Mouse (Mus musculus) E14TG2a.4 (cell line): ENCODE data around the gene Vgll4.

Experiments
- H3K27me3 ChIP-seq: 2 replicates; pipeline ENCODE4 v1.6.1; 2014; ENCODE audit warnings: low read length, control low read depth; ENCODE audit not compliant: insufficient read depth
- H3K36me3 ChIP-seq: 2 replicates; pipeline ENCODE4 v1.6.1; 2014; ENCODE audit warnings: low read length, control low read depth; ENCODE audit not compliant: insufficient read depth
- H3K4me1 ChIP-seq: replicated peaks from 2 replicates; pipeline ENCODE4 v1.6.1; 2014; ENCODE audit warnings: low read depth, low read length, control low read depth
- H3K4me3 ChIP-seq: replicated peaks from 2 replicates; pipeline ENCODE4 v1.5.1; 2014; ENCODE audit warnings: mild to moderate bottlenecking, low read length
- H3K9me3 ChIP-seq: 2 replicates; pipeline ENCODE4 v1.6.1; 2014; ENCODE audit warnings: low read length, control low read depth
- CTCF ChIP-seq: conservative IDR thresholded peaks from 2 replicates; pipeline ENCODE4 v1.5.1; 2014; ENCODE audit warnings: low read length
- NANOG ChIP-seq: IDR thresholded peaks from 2 replicates; pipeline ENCODE4 v1.6.1; 2014; ENCODE audit warnings: borderline replicate concordance, low read length, mixed read lengths
- POU5F1 ChIP-seq: IDR thresholded peaks from 2 replicates; pipeline ENCODE4 v1.6.1; 2014; ENCODE audit warnings: low read length, borderline replicate concordance

Gene Vgll4

DNA sequence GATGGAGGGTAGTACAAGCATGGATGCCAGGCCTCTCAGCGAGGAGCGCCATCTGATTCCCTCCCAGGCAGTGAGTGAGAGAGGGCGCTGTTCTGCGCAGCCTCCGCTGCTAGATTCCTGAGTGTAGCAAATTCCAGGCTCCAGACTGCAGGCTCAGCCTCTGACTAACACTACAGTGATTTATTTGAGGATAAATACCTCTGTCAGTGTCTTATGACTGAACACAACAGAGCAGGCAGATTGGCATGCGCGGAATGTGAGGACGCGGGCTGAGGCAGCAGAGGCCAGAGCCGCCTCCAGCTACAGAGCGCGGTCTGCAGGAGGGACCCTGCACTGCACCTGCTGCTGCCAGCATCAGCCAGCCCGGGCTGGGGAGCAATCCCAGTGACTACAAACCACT lies 80.9 kb downstream of the Vgll4 start:
- Histone ChIP-seq H3K4me1 (peaks cover 38% of the 10 kb centered on the region), H3K4me3 (no peak overlapping the region), H3K27me3 (peaks cover 3% of the 10 kb centered on the region; the same call in 1 of the 2 replicates), H3K36me3 (no peaks in the 10 kb centered on the region), H3K9me3 (no peaks in the 10 kb centered on the region)
- peak; percentile 28 for TF ChIP-seq CTCF
- peak; percentile 6; the same call in 1 of the 2 replicates for TF ChIP-seq NANOG
- TF ChIP-seq POU5F1 = no peak

DNA sequence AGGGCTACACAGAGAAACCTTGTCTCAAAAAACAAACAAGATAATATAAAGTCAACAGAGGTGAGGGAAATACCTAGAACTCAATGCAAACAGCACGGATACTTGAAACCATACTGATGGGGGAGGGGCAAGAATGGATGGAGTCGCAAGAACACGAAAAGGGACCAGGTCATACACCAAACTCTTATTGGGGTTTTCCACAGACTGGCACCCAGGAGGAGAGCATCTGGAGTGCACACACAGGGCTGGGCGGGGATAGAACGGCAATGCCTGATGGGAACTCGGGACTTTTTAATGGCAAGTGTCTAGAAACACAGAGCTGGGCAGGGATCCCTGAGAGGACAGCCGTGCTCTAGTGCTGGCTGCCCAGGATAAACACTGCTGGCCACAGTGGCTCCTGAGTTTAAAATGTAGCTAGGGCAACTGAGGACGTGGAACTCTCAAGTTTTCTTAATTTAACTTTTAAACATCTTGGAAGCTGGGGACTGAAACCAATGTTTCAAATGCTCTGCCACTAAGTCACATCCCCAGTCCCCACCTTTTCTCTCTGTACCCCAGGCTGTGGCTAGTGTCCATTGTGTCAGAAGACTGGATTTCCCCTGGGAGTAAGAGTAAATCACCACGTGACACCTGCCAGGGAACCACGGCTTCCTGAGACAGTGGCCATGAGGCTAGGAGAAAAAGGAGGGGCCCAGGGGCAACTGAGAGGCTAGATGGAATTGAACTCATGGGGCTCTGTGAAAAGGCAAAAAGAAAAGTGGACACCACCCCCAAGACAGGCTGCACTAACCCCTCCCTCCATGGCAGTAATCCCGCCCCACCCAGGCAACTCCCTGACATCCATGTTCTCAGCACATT lies 83.1 kb downstream of the Vgll4 start:
- TF ChIP-seq POU5F1 (no peak), CTCF (no peak), NANOG (no peak)
- Histone ChIP-seq H3K36me3 (no peaks in the 10 kb centered on the region), H3K4me3 (no peak overlapping the region), H3K27me3 (peaks cover 4% of the 10 kb centered on the region; the same call in 1 of the 2 replicates), H3K9me3 (no peaks in the 10 kb centered on the region), H3K4me1 (peaks cover 60% of the 10 kb centered on the region)

DNA sequence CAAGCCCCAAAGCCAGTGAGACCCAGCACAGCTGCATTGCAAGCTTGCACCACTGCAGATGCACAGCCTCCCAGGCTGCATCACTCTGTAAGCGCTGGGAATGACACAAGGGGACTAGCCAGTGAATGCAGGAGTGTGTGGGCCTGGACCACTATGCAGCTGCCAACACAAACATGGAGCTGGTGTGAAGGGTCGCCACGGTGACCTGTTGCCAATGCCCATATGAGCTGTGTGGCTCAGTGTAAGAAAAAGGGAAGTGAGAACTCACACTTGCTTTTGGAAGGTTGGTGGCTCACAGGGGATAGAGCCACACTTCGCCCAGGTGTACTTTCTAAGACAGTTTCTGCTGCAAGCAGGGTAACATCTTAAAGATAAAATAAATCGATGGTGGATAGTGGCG lies 83.8 kb downstream of the Vgll4 start:
- no peak overlapping the region for H3K4me3 ChIP-seq
- TF ChIP-seq NANOG (no peak), POU5F1 (no peak), CTCF (no peak)
- H3K27me3 ChIP-seq = peaks cover 4% of the 10 kb centered on the region; the same call in 1 of the 2 replicates
- no peaks in the 10 kb centered on the region for H3K9me3 ChIP-seq
- H3K4me1 ChIP-seq = peaks cover 61% of the 10 kb centered on the region
- no peaks in the 10 kb centered on the region for H3K36me3 ChIP-seq

DNA sequence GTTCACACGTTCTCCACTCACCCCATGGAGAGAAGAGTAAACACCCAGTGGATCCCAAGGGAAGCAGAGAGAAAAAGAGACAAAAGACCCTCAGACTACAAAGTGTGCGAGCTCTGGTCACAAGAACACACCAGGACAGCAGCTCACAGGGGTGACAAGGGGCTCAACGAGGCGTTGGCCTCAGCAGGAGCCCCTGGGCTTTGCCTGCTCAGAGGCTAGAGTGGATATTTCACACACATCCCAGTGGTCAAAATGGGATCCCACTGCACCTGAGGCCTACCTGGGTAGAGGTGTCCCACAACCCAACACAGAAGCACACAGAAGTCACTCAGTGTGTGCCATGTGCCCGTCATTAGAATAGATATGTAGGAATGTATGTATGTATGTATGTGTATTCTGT lies 84.7 kb downstream of the Vgll4 start:
- no peak for TF ChIP-seq CTCF
- TF ChIP-seq POU5F1 = no peak
- TF ChIP-seq NANOG = no peak
- no peaks in the 10 kb centered on the region for H3K9me3 ChIP-seq
- peaks cover 52% of the 10 kb centered on the region for H3K4me1 ChIP-seq
- H3K27me3 ChIP-seq = 0 out of 2 replicates have a peak, but pooled peaks cover 4% of the 10 kb centered on the region
- no peak overlapping the region for H3K4me3 ChIP-seq
- H3K36me3 ChIP-seq = no peaks in the 10 kb centered on the region

DNA sequence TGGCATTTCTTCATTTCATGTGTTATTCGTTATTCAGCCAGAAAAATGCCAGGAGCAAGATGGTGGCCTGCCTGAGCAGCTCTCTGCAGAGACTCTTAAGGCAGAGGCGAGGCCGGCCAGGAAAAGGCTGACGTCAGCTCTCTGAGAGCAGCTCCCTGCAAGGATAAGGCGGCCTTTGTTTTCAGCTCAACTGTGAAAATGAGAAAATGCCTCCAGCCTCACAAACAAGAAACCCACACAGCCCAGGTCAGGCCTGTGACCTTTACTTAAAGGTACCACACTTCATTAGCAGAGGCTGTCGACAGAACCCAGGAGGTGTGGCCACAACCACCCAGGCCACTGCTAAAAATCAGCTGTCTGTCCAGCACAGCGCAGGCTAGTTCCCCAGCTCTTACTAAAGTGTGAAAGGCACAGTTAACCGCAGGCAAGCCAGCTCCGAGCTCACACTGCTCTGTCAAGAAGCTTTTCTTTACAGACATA lies 86.5 kb downstream of the Vgll4 start:
- Histone ChIP-seq H3K4me1 (peaks cover 49% of the 10 kb centered on the region), H3K4me3 (no peak overlapping the region), H3K27me3 (peaks cover 4% of the 10 kb centered on the region; the same call in 1 of the 2 replicates), H3K9me3 (no peaks in the 10 kb centered on the region), H3K36me3 (no peaks in the 10 kb centered on the region)
- no peak for TF ChIP-seq NANOG
- no peak for TF ChIP-seq POU5F1
- no peak for TF ChIP-seq CTCF

DNA sequence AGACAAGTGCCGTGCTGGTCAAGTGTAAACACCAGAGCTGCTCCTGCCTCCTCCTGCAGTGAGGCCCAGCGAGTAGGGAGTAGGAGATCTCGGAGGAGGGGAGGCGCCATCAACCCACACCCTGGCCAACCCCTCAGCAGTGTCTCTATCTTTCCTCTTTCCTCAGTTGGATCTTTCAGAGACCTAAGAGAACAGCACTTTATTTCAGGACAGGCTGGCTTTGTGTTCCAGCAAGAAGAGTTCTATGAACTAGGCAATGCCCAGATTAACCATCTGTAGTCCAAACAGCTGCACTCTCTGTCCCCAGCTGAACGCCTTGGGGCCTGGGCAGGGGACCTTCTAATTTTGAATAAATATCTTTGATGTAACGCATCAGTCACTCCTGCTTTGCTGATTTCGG lies 87.1 kb downstream of the Vgll4 start:
- Histone ChIP-seq H3K9me3 (no peaks in the 10 kb centered on the region), H3K4me3 (no peak overlapping the region), H3K4me1 (peaks cover 48% of the 10 kb centered on the region), H3K36me3 (no peaks in the 10 kb centered on the region), H3K27me3 (peaks cover 7% of the 10 kb centered on the region; the same call in 1 of the 2 replicates)
- no peak for TF ChIP-seq CTCF
- no peak for TF ChIP-seq NANOG
- no peak for TF ChIP-seq POU5F1

DNA sequence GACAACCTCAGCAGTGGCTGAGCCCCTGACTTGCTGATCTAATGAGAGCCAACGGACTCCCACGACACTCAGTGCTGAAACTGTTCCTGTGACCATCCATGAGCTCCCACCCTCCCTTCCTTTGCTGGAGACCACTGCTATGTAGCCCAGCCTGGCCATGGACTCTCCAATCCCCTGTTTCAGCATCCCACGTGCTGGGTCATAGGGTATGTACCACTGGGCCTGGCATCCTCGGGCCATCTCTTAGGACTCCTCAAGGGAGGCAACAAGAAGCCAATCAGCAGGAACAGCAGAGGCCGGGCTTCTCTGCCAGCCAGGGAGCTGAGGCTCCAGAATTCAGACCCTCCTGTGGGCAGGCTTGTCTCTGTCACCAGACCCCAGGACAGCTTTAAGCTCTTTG lies 87.6 kb downstream of the Vgll4 start:
- Histone ChIP-seq H3K36me3 (no peaks in the 10 kb centered on the region), H3K9me3 (no peaks in the 10 kb centered on the region), H3K4me3 (no peak overlapping the region), H3K4me1 (peaks cover 46% of the 10 kb centered on the region), H3K27me3 (peaks cover 9% of the 10 kb centered on the region; the same call in 1 of the 2 replicates)
- TF ChIP-seq POU5F1 (no peak), CTCF (no peak), NANOG (no peak)

DNA sequence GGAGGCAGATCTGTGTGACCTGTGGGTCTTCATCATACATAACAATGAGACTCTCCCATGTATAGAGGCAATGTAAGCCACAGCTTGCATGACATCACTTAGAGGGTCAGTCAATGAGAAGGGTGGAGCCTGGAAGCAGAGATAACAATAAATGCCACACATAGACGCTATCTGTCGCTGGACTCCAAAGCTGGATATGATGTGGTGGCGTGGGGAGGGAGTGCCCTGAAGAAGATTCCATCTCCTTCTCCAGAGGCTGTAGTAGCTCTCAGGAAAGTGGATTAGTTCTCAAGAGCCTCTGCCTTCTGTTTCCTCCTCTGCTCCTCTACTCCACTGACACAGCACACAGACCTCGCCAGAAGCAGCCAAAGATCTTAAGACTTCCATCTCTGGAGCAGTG lies 89.0 kb downstream of the Vgll4 start:
- Histone ChIP-seq H3K9me3 (no peaks in the 10 kb centered on the region), H3K4me1 (peaks cover 41% of the 10 kb centered on the region), H3K4me3 (no peak overlapping the region), H3K27me3 (peaks cover 9% of the 10 kb centered on the region; the same call in 1 of the 2 replicates), H3K36me3 (no peaks in the 10 kb centered on the region)
- TF ChIP-seq CTCF = no peak
- no peak for TF ChIP-seq POU5F1
- TF ChIP-seq NANOG = no peak
